Mouse (Mus musculus): Measurements from ENCODE around the gene Rgl2. TPM values are rescaled to one million over a fixed set of nuclear protein-coding genes. Genes with fewer than 3 reads are reported as not detected.
"Not testable (repeated sequence)": the region's sequence is repeated elsewhere in the genome, so short reads cannot be mapped to it uniquely, and the experiment has no call there.

The Rgl2 gene
- polyA plus RNA-seq, 1 experiment from 2014 or later = 43.2 TPM

DNA sequence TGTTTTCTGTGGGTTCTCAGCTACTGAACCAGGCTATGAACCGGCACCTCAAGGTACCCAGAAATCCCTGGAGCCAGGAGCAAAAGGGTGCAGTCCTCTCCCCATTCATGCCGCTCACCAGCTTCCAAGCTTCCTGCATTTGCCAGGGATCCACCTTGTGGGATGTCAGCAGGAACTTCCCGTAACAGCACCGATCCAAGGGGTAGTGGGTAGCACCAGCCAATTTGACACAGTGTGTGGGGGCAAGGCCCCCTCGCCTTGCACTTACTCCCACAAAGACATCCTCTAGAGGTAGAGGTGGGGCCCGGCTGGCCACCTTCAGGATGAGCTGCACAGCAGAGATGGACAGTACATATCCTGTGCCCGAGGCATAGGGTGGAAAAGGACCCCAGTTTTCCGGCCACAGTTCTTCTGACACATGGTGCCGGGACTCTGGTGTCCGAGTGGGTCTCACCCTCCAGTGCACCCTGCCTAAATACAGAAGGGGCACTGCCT lies 20.8 kb downstream of the Rgl2 start:
- H3K27ac ChIP-seq = peak overlapping the region; percentile 88; the same call in 1 of the 2 replicates
- 76% methylated on average over 10 of the region's 10 CpGs for whole genome bisulfite sequencing
- peaks cover 93% of the 10 kb centered on the region for H3K36me3 ChIP-seq
- no peaks in the 10 kb centered on the region for H3K27me3 ChIP-seq (ENCODE audit: low read depth, poor library complexity, severe bottlenecking)
- no peak for DNase-seq (ENCODE audit: low spot score)
- H3K4me1 ChIP-seq = peaks cover 51% of the 10 kb centered on the region
- peak overlapping the region; percentile 99 for H3K4me3 ChIP-seq
- no peaks in the 10 kb centered on the region for H3K9me3 ChIP-seq (replicated peaks)

DNA sequence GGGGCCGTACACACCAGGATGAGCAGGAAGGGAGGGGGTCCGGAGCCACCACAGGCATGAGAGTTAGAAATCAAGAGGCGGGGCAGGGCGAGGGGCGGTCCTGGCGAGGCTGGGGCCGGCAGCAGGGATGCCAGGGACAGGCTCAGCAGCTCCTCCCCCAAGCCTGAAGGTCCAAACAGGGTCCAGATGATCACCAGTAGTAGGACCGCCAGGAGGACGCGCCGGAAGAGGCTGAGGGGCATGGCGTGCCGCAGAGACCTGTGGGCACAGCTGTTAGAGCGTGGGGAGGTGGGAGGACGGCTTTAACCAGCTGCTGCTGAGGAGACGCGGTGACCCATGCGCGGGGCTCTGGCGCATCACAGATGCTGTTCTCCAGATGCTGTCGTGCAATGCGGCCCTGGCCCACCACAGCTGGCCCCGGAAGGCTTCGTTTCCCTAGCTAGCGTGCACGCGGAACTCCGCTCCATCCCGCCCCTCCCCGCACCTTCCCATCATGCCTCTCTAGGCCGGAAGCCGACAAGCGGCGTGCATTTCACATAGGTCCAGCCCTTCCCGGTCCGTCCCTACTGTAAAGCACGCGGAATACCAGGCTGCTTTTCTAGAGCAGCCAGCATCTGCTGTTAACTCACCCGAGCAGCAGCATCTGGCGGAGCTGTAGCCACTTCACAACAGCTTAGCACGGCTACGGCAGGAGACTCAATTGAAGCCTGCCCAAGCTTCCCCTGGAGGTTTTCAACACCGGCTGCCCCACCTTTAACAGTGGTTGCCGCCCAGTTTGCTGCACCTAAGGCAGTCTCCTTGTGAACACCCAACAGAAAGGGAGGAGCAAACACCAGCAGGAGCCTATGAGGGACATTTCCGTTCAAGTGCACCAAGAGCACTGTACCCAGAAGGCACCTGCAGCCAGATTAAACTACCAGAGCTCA lies 21.9 kb downstream of the Rgl2 start, which contains the start of gene B3galt4:
TSS of gene B3galt4 (minus strand) at position 468 of the 926 bp plus-strand sequence.
- Histone ChIP-seq H3K4me1 (peaks cover 53% of the 10 kb centered on the region), H3K27me3 (ENCODE audit: low read depth, poor library complexity, severe bottlenecking) (no peaks in the 10 kb centered on the region), H3K4me3 (peak within 1 kb of the TSS; percentile 99), H3K36me3 (peaks cover 82% of the 10 kb centered on the region), H3K9me3 (replicated peaks) (no peaks in the 10 kb centered on the region), H3K27ac (peak within 1 kb of the TSS; percentile 88)
- DNase-seq (ENCODE audit: low spot score) = peak; percentile 92
- WGBS = 1% methylated on average over 45 of the region's 45 CpGs

DNA sequence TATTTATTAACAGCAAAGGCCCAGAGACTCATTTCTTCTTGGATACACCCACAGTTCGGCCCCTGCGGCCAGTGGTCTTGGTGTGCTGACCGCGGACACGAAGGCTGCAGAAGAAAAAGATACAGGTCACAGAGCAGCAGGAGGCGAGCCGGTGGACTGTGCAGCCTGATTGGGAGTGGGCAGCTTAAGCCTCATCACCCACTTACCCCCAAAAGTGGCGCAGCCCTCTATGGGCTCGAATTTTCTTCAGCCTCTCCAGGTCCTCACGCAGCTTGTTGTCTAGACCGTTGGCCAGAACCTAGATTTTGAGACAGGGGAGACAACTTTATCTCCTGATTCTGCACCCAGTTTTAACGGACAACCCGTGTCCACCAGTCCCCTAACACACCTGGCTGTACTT lies 22.7 kb downstream of the Rgl2 start:
- H3K27ac ChIP-seq; H3K9me3 ChIP-seq (replicated peaks); H3K27me3 ChIP-seq (ENCODE audit: low read depth, poor library complexity, severe bottlenecking); DNase-seq (ENCODE audit: low spot score): not testable (repeated sequence)
- Histone ChIP-seq H3K4me1 (peaks cover 59% of the 10 kb centered on the region), H3K4me3 (peak overlapping the region; percentile 99), H3K36me3 (peaks cover 76% of the 10 kb centered on the region)
- WGBS = 80% methylated on average over 13 of the region's 13 CpGs

DNA sequence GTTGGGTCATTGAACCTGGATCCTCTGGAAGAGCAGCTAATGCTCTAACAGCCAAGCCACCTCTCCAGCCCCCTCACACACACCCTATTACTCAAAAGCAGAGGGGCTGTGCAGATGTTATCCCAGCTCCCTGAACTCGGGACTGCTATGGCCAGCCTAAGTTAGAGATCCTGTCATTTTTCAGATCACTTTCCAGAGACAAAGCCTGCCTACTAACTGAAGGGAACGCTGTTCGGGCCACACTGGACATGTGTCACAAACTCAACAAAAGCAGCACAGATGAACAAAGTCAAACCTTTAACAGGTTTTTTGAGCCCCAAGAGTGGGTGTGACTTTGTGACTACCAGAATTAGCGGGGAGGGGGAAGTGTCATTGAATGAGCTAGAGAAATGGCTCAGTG lies 23.5 kb downstream of the Rgl2 start:
- peaks cover 66% of the 10 kb centered on the region for H3K4me1 ChIP-seq
- DNase-seq (ENCODE audit: low spot score) = no peak
- peaks cover 69% of the 10 kb centered on the region for H3K36me3 ChIP-seq
- peak overlapping the region; percentile 99 for H3K4me3 ChIP-seq
- H3K27ac ChIP-seq = no peak overlapping the region
- H3K9me3 ChIP-seq (replicated peaks) = no peaks in the 10 kb centered on the region
- no peaks in the 10 kb centered on the region for H3K27me3 ChIP-seq (ENCODE audit: low read depth, poor library complexity, severe bottlenecking)
- WGBS = 84% methylated on average over 4 of the region's 4 CpGs

GRCm38 (mm10) chr17:33953310-33953709 lies 24.0 kb downstream of the Rgl2 start:
- peak overlapping the region; percentile 99 for H3K4me3 ChIP-seq
- no peak for DNase-seq (ENCODE audit: low spot score)
- peaks cover 66% of the 10 kb centered on the region for H3K4me1 ChIP-seq
- H3K9me3 ChIP-seq (replicated peaks) = no peaks in the 10 kb centered on the region
- peaks cover 69% of the 10 kb centered on the region for H3K36me3 ChIP-seq
- H3K27ac ChIP-seq = no peak overlapping the region
- H3K27me3 ChIP-seq (ENCODE audit: low read depth, poor library complexity, severe bottlenecking) = no peaks in the 10 kb centered on the region
- WGBS = 77% methylated on average over 3 of the region's 3 CpGs

DNA sequence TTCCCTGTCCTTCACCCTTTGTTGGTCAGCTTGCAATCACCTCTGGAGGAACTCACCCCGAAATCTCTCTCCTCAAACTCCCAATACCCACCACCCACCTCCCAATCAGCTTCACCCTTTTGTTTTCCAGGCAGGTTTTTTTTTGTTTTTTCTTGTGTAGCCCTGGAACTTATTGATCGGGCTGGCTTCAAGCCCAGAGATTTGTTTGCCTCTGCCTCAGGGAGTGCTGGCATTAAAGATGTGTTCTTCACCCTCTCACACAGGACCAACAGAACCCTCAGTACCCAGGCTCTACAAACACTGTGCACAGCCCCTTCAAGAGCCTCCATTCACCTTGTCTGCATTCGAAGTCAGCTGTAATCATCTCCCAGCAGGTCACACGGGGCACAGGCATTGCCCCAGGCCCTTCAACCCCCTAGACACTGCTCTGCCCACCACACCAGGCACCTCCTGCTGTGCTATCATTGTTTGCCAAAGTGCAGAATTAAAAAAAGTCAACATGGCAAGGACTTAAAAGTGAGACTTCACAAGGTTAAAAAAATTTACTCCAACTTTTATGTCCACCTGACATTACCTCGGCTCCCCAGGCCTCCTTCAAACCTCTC lies 24.7 kb downstream of the Rgl2 start:
- Histone ChIP-seq H3K27ac (peak overlapping the region; percentile 98), H3K4me1 (peaks cover 66% of the 10 kb centered on the region), H3K9me3 (replicated peaks) (no peaks in the 10 kb centered on the region), H3K4me3 (peak overlapping the region; percentile 99), H3K27me3 (ENCODE audit: low read depth, poor library complexity, severe bottlenecking) (no peaks in the 10 kb centered on the region), H3K36me3 (peaks cover 69% of the 10 kb centered on the region)
- 46% methylated on average over 5 of the region's 5 CpGs for WGBS
- DNase-seq (ENCODE audit: low spot score) = no peak

GRCm38 (mm10) chr17:33954646-33955554 lies 25.6 kb downstream of the Rgl2 start:
- WGBS = 1% methylated on average over 33 of the region's 33 CpGs
- H3K27ac ChIP-seq = peak overlapping the region; percentile 98

DNA sequence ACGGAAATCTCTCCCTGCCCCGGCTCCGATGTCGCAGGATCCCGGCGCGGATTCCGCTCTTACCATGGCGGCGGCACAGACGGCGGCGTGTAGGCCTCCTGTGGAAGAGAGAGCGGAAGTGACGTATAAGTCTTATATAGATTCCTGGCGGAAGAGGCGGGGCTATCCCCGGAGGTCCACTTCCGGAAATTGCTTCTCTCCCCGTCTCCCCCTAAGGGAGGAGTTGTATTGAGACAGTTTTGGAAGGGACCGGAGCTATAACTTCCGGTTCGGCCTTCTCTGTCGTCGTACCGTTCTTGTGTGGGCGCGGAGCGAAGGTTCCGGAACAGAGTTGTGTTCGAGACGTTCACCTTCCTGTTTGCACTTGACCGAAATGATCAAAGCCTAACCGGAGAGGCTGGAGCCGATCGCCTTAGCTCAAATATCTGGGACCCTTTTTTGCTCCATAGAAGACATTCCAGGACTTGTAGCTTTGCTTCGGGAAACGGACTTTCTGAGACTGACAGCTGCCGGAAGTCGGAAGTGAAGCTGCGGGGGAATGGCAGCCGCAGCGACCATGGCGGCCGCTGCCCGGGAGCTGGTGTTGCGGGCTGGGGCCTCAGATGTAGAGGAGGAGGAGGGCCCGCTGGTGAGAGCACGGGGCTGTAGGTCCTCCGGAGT lies 26.3 kb downstream of the Rgl2 start, which contains the start of the genes Vps52 and Rps18:
TSS of gene Vps52 (plus strand) at position 258 of the 660 bp plus-strand sequence.
TSS of gene Rps18 (minus strand) at position 447 of the 660 bp plus-strand sequence.
- H3K4me1 ChIP-seq = peaks cover 55% of the 10 kb centered on the region
- peaks cover 69% of the 10 kb centered on the region for H3K36me3 ChIP-seq

More at GRCm38 (mm10) chr17:33954646-33955554, 25.6 kb downstream of the Rgl2 start:
- peaks cover 63% of the 10 kb centered on the region for H3K4me1 ChIP-seq
- no peaks in the 10 kb centered on the region for H3K27me3 ChIP-seq (ENCODE audit: low read depth, poor library complexity, severe bottlenecking)
- no peak for DNase-seq (ENCODE audit: low spot score)
- H3K9me3 ChIP-seq (replicated peaks) = no peaks in the 10 kb centered on the region
- peak overlapping the region; percentile 99 for H3K4me3 ChIP-seq
- H3K36me3 ChIP-seq = peaks cover 69% of the 10 kb centered on the region

DNA sequence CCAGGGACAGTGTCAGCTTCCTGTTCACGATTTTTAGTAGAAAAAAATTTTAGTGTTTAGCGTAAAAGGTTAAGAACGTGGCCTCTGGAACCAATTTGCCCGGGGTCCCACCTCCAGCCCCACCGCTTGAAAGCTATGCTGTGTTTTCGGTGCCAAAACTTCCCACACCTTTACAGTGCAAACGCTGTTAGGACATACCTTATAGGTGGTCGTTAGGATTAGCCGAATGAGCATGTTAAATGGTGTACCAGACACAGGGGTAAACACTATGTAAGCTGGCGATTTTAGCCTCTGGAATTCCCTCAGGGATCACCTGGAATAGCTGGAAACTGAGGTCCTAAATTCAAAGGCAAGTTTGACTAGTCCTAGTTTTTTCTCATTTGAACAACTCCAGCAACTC lies 27.0 kb downstream of the Rgl2 start:
- Histone ChIP-seq H3K4me1 (peaks cover 49% of the 10 kb centered on the region), H3K27me3 (ENCODE audit: low read depth, poor library complexity, severe bottlenecking) (no peaks in the 10 kb centered on the region), H3K9me3 (replicated peaks) (no peaks in the 10 kb centered on the region), H3K36me3 (peaks cover 70% of the 10 kb centered on the region), H3K4me3 (peak overlapping the region; percentile 99), H3K27ac (peak overlapping the region; percentile 98)
- WGBS = 8% methylated on average over 10 of the region's 10 CpGs
- no peak for DNase-seq (ENCODE audit: low spot score)

More for the DNA sequence above, 26.3 kb downstream of the Rgl2 start, which contains the start of the genes Vps52 and Rps18:
- under 1% methylated on average over 50 of the region's 50 CpGs for WGBS
- Histone ChIP-seq H3K9me3 (replicated peaks) (no peaks in the 10 kb centered on the region), H3K4me3 (peak within 1 kb of the TSS; percentile 99), H3K27ac (peak within 1 kb of the TSS; percentile 98), H3K27me3 (ENCODE audit: low read depth, poor library complexity, severe bottlenecking) (no peaks in the 10 kb centered on the region)
- DNase-seq (ENCODE audit: low spot score) = peak; percentile 96

GRCm38 (mm10) chr17:33957493-33957892 lies 28.1 kb downstream of the Rgl2 start:
- Histone ChIP-seq H3K36me3 (peaks cover 70% of the 10 kb centered on the region), H3K27me3 (ENCODE audit: low read depth, poor library complexity, severe bottlenecking) (no peaks in the 10 kb centered on the region), H3K27ac (no peak overlapping the region), H3K9me3 (replicated peaks) (no peaks in the 10 kb centered on the region), H3K4me1 (peaks cover 37% of the 10 kb centered on the region), H3K4me3 (no peak overlapping the region)
- DNase-seq (ENCODE audit: low spot score) = no peak
- 80% methylated on average over 6 of the region's 6 CpGs for WGBS

DNA sequence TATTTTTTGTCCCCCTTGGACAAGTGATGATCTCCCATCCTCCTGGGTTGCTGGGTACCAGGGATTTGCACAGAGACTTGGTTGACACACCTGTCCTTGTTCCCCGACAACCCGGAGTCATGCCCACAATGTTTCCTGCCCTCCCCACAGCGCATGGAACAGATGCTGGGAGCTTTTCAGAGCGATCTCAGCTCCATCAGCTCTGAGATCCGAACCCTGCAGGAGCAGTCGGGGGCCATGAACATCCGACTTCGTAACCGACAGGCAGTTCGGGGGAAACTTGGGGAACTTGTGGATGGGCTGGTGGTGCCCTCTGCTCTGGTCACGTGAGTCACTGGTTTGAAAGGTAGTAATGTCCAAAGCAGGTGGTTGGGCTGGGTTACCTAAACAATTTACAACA lies 29.1 kb downstream of the Rgl2 start:
- Histone ChIP-seq H3K36me3 (peaks cover 70% of the 10 kb centered on the region), H3K27me3 (ENCODE audit: low read depth, poor library complexity, severe bottlenecking) (no peaks in the 10 kb centered on the region)
- WGBS = 95% methylated on average over 11 of the region's 11 CpGs

More for the DNA sequence above, 29.1 kb downstream of the Rgl2 start:
- Histone ChIP-seq H3K4me1 (peaks cover 28% of the 10 kb centered on the region), H3K9me3 (replicated peaks) (no peaks in the 10 kb centered on the region), H3K4me3 (no peak overlapping the region; the same call in 1 of the 2 replicates), H3K27ac (no peak overlapping the region)
- DNase-seq (ENCODE audit: low spot score) = no peak
